Mouse (Mus musculus) adrenal gland, adult 18-20 months (tissue): ENCODE results near the gene Pparg. TPM values are rescaled to one million over a fixed set of nuclear protein-coding genes. Genes with fewer than 3 reads are reported as not detected.

ENCODE experiments used
- DNase-seq, 2 experiments: peaks; one replicate each; pipeline ENCODE4 v3.0.0; 2021 to 2022; ENCODE audit warnings: low spot score in 2 of 2
- total RNA-seq, 2 experiments: library from RNA; stranded (reverse); gene quantifications; 1 replicate in 1 of 2; 2 replicates in 1 of 2; pipeline ENCODE4 v1.2.3; 2021

Pparg gene
- total RNA-seq, 2 experiments from 2014 or later: 48.5 to 157 TPM

- no peak for DNase-seq
Measured at GRCm38 (mm10) chr6:115349641-115350464, 10.9 kb upstream of the Pparg start.

DNA sequence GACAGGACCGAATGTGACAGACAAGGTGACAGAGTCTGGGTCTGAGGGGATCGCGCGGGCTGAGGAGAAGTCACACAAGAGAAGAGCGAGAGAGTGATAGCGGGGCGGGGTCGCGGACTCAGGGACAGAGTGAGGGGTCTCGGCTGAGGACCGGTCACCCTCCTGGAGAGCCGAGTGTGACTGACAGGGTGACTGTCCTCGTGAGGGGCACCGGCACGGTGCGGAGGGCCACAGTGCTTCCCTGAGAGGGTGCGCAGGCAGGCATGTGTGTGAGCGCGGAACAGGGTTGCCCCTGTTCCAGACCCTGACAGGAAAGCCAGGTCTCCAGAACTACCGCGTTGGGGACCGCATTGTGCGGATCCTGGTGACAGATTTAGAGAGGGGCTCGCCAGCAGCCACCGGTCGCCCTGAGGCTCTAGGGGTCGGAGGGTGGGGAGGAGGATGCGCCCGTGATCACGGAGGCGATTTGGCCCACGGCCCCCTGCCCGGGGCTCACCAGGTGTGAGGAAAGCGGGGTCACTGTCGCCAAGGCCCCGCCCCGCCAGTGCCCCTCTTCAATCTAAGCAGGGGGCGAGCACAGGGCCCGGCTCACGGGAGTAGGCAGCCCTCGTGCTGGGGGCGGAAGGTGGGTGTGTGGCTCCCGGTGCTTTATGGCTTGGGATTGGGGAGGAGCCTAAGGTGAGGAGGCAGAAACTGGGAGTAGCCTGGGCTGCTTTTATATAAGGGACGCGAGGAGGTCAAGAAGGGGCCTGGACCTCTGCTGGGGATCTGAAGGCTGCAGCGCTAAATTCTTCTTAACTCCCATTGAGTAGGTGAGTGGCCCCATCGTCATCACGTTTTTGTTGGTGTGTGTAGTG lies 1.1 kb downstream of the Pparg start:
- peak in 1 of 2 experiments; percentile 42 for DNase-seq

- DNase-seq: no peak
Measured at GRCm38 (mm10) chr6:115366869-115367610, 6.3 kb downstream of the Pparg start.

- no peak for DNase-seq
Measured at GRCm38 (mm10) chr6:115374871-115375852, 14.4 kb downstream of the Pparg start.

DNA sequence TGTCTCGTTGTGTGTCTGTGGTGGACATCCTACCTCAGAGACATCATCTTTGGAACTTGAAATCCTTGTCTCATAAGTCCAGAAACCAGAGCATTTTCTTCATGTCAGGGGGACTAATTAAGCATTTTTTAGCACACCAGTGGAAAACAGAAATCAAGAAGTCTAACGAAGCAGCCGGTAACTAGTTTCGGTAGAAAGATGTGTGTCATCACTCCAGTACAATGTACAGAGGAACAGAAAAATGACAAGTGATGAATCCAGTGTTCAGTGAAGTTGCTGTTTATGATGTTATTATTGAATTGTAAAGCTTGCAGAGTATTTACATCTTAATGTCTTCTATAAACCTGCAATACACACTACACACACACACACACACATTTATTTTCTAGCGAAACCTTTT lies 19.8 kb downstream of the Pparg start:
- DNase-seq: no peak

GRCm38 (mm10) chr6:115382712-115383111 lies 22.0 kb downstream of the Pparg start:
- no peak for DNase-seq

- no peak for DNase-seq
Measured at GRCm38 (mm10) chr6:115389945-115390540, 29.3 kb downstream of the Pparg start.

- no peak for DNase-seq
Measured at GRCm38 (mm10) chr6:115396911-115397310, 36.2 kb downstream of the Pparg start.

DNA sequence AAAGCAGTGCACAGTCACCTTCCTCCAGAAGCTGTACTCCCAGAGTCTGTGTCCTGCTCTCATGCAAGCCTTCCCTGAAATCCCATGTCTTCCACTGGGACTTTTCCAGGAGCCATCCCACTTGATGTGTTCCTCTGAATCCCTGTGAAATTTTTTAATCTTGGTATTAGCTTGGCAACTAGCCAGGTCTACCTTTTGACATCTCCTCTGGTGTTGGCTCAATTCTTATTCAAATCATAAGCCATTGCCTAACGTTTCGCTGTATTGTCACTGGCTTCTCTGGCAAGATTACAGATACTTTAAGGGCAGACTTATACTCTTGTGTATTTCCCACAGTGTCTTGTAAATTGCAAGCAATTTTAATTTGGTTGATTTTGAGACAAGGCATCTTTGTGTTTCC lies 43.6 kb downstream of the Pparg start:
- no peak for DNase-seq

DNA sequence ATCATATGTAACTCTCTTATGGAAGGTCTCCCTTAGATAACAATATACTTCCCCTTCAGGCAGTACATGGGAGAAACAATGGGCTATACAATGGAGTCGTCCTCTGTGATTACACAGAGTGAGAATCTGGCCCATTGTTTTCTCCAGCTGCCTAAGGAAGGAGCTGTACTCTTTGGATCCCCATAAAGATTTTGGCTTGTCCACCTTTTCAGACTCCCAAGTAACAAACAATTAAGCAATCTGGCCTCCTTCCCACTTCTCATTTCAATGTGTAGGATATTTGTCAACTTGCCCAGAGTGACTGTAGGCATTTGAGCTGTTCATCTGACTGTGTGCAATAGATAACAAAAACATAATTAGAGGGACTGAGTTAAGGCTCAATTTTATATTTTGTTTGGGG lies 50.7 kb downstream of the Pparg start:
- no peak for DNase-seq

DNA sequence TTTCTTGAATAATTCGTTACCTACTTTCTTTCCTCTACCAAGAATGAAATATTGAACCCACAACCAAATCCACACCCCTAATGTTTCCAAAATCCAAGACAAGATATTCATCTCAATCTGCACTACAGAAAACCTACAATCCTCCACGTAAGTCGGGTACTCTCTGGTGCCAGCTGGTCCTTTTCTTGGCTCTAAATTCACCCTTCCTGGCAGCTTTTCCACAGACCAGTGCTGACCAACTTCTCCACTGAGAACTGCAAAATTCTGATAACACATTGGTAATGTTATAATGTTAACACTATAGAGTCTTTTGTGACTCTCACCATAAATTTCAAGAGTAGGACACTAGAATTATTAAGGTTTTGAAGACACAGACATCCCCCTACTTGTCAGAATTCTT lies 57.4 kb downstream of the Pparg start:
- no peak for DNase-seq

GRCm38 (mm10) chr6:115418964-115419363 lies 58.2 kb downstream of the Pparg start:
- DNase-seq: no peak

GRCm38 (mm10) chr6:115420963-115421362 lies 60.2 kb downstream of the Pparg start:
- peak in 1 of 2 experiments; percentile 38 for DNase-seq

GRCm38 (mm10) chr6:115421665-115422064 lies 60.9 kb downstream of the Pparg start:
- peak in 1 of 2 experiments; percentile 8 for DNase-seq

DNA sequence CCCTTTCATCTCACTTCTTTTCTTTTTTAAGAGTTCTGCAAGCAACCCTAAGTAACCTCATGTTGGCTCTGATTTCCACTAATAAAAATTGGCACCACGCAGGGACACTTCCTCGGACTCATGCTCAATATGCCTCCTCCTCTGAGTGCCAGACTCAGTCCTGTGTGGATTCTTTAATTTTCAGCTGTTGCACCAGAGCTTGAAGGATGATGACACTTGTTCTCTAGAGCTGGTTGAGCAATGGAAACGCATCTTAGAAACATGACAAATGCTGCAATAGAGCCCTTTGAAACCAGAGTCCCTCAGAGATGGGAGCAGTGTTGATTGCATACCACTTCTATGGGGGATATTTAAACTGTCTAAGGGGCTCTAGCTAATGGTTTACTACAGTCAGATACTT lies 63.7 kb downstream of the Pparg start:
- peak in 1 of 2 experiments; percentile 6 for DNase-seq

DNA sequence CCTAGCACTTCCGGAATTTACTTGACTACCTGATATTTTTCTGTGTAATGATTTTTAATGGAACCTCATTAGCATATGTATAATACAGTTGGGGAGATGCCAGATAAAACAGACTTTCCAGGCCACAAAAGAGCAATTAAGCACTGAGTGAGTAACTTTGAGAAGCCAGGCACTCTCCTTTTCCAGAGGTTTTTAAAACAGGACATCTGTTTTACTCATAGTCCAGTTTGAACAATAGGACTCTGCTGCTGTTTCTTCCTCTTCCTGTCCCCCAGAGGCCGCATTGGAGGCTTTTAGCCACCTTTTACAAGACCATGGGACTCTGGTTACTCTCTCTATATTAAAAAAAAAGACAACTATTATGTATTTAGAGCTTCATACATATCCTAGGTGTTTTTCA lies 72.0 kb downstream of the Pparg start:
- no peak for DNase-seq

DNA sequence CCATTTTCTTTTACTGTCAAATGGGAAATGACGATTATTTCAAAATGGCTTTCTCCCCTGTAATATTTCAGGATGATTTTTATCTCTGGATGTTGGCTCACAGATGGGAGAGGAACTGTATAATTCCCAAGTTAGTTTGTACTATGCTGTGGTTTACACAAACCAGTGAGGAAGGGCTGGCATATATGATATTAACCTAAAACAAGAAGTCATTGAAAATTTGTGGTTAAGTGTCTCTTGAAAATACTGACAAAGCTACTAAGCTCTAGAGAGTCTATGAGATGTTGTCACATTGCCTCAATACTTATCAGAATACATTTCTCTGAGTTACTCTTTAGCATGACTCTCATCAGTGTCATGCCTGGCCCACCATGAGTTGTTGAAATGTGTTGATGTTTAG lies 73.3 kb downstream of the Pparg start:
- no peak for DNase-seq

DNA sequence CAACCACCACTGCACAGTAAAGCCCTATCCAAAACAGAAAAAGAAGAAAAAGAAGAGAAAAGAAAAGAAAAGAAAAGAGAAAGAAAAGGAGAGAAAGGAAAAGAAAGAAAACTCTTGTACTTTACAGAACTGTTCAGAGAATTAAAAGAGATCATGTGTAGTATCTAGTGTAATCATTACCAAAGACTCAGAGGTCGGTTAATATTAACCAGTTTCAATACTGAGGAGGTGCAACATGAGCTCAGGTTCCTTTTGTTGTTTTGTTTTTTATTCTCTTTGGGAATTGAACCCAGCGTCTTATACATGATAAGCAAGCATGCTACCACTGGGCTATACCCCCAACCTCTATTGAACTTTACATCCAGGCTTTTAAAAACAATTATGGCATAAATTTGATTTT lies 74.1 kb downstream of the Pparg start:
- DNase-seq: no peak

GRCm38 (mm10) chr6:115440231-115441006 lies 79.7 kb downstream of the Pparg start:
- no peak for DNase-seq
